Mouse (Mus musculus) heart, embryonic 14.5 days (tissue): ENCODE data around the gene Coq9. TPM values are rescaled to one million over a fixed set of nuclear protein-coding genes. Genes with fewer than 3 reads are reported as not detected.
A peak's percentile ranks its signal among the peaks of the same experiment; 100 is the strongest.

ENCODE experiments used
- ATAC-seq: fragments of 200-750 bp; cut with Nextera tagmentation; 2 replicates; pipeline ENCODE4 v1.8.0; 2017; ENCODE audit warnings: low read depth, moderate TSS enrichment; ENCODE audit not compliant: insufficient number of reproducible peaks, insufficient read depth, low FRiP score
- H3K27ac ChIP-seq, 2 experiments: fragments of 200-500 bp in 1 of 2; fragments of 300-500 bp in 1 of 2; sonication (generic) in 1 of 2; replicated peaks in 1 of 2; 2 replicates each; pipeline ENCODE4 v1.5.1; 2012 to 2014; ENCODE audit warnings: low read depth in 2 of 2, low read length in 2 of 2, control low read depth in 1 of 2, mild to moderate bottlenecking in 1 of 2, mixed read lengths in 1 of 2; ENCODE audit not compliant: control insufficient read depth in 1 of 2, insufficient read depth in 1 of 2
- H3K27me3 ChIP-seq: fragments of 300-500 bp; sonication (generic); 2 replicates; pipeline ENCODE4 v1.6.1; 2014; ENCODE audit warnings: mild to moderate bottlenecking, low read length, control low read depth; ENCODE audit not compliant: control insufficient read depth, insufficient read depth
- H3K36me3 ChIP-seq: fragments of 300-500 bp; sonication (generic); 2 replicates; pipeline ENCODE4 v1.6.1; 2014; ENCODE audit warnings: mild to moderate bottlenecking, control low read depth, low read length, mixed read lengths; ENCODE audit not compliant: control insufficient read depth, insufficient read depth
- H3K4me1 ChIP-seq, 2 experiments: fragments of 200-500 bp in 1 of 2; fragments of 300-500 bp in 1 of 2; sonication (generic) in 1 of 2; 2 replicates each; pipeline ENCODE4 v1.6.1; 2012 to 2014; ENCODE audit warnings: low read length in 2 of 2, control low read depth in 1 of 2, mixed read lengths in 1 of 2; ENCODE audit not compliant: control insufficient read depth in 2 of 2, insufficient read depth in 2 of 2
- H3K4me2 ChIP-seq: fragments of 300-500 bp; sonication (generic); 2 replicates; pipeline ENCODE4 v1.6.1; 2014; ENCODE audit warnings: mild to moderate bottlenecking, low read length
- H3K4me3 ChIP-seq, 2 experiments: fragments of 200-500 bp in 1 of 2; fragments of 300-500 bp in 1 of 2; sonication (generic) in 1 of 2; 2 replicates each; pipeline ENCODE4 v1.5.1; 2012 to 2014; ENCODE audit warnings: low read length in 2 of 2, mild to moderate bottlenecking in 2 of 2, control low read depth in 1 of 2, low read depth in 1 of 2, moderate library complexity in 1 of 2; ENCODE audit not compliant: control insufficient read depth in 1 of 2, insufficient read depth in 1 of 2
- H3K9ac ChIP-seq: fragments of 300-500 bp; sonication (generic); 2 replicates; pipeline ENCODE4 v1.6.1; 2014; ENCODE audit warnings: mild to moderate bottlenecking, low read length
- H3K9me3 ChIP-seq: fragments of 300-500 bp; sonication (generic); 2 replicates; pipeline ENCODE4 v1.6.1; 2016; ENCODE audit warnings: low read length, control low read depth; ENCODE audit not compliant: control insufficient read depth
- WGBS: fragments of 180-500 bp; shearing (Covaris S2); extraction: QIAGEN DNeasy Blood & Tissue Kit; methylation state at CpG from one replicate; pipeline ENCODE4 v1.1.7; 2014; 5-methylcytosine and 5-hydroxymethylcytosine counted together
- polyA plus RNA-seq: library from polyadenylated mRNA; unstranded; fragments of >200 nt; fragmentation: Nextera tagmentation; extraction: Ambion mirVana; gene quantifications from 2 replicates; pipeline ENCODE4 v1.2.1, GENCODE M21; 2014

Gene Coq9
- polyA plus RNA-seq = 175 and 181 TPM in 2 replicates

DNA sequence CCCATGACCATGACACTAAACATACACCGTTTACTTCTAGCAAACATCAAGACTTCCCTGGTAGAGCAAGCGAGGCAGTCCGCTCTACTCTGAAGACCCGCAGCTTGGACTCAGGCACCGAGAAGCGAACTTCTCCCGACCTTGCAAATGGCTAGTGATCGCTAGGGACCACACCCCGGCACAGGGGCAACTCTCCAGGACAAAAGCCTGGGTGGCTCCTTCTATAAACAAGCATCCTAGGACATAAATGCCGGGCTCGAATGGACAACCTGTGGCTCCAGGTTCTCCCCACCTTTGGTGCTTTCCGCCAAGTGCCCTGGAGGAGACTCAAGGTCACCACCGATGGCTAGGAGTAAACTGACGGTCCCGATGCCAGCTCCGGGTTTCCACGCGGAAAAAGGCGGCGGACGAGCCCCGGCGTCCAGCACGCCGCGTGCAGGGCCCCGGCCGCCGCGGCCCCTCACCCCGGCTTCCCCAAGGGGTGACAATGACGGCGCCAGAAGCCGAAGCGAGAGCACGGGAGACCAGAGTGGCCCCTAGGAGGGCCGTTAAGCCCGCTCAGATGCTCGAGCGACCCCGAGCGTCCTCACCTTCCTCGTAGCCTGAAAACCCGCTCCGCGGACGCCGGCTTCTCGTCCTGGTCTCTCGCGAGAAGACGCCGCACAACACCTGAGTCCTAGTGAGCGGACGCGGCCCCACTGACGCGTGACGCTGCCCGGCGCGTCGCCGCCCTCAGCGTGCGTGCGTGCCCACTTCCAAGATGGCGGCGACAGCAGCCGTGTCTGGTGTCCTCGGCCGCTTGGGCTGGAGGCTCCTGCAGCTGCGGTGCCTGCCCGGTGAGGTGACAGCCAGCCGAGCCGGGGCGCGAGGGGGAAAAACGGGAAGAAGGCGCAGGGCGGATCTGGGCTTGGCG is at the start of gene Coq9, which contains the start of gene Ciapin1:
Coq9 (plus strand) TSS at position 660 of the 913 bp plus-strand sequence.
Ciapin1 (minus strand) TSS at position 697 of the 913 bp plus-strand sequence.
- H3K36me3 ChIP-seq = peaks cover 8% of the 10 kb centered on the region
- ATAC-seq = peak; percentile 95
- peak within 1 kb of the TSS; percentile 91 for H3K4me2 ChIP-seq
- peak within 1 kb of the TSS; percentile 95 to 99 for H3K27ac ChIP-seq
- no peaks in the 10 kb centered on the region for H3K9me3 ChIP-seq
- WGBS = under 1% methylated on average over 82 of the region's 82 CpGs
- H3K4me1 ChIP-seq = peaks cover 5 to 11% of the 10 kb centered on the region in 2 experiments
- peak within 1 kb of the TSS; percentile 99 for H3K9ac ChIP-seq
- H3K27me3 ChIP-seq = no peaks in the 10 kb centered on the region
- H3K4me3 ChIP-seq = peak within 1 kb of the TSS; percentile 90 to 98

DNA sequence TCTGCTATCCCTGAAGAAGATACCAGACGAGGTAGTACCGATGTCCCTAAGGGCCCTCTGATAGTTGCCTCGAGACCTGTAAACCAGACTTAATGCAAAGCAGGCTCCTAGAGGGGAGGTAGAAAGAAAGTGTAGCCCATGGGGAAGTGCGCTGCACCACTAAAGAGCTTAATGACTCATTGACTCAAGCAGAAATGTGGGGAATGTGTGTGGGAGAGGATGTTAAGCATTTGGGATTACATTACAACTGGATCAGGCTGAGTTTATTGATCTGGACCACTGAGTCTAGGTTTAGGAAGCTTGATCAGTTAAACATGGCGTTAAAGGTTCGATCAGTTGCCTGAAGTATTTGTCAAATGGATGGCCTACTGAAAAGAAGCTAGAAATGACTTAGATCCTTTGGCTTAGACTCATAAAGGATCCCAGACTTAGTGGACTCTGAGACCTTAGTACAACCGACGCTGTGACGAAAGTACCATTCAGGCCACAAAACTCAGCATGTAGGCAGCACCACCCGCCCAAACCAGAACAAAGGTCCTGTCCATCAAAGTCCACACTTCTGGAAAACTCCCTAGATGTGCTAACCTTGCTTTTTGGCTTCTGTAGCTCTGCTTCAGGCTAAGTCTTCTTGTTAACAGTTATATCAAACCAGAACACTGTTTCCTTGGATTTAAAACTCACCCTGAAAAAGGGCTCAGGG is 48.7 kb upstream of the Coq9 start:
- Histone ChIP-seq H3K27me3 (no peaks in the 10 kb centered on the region), H3K4me3 (no peak overlapping the region), H3K9me3 (no peaks in the 10 kb centered on the region), H3K4me1 (peaks cover 5 to 8% of the 10 kb centered on the region in 2 experiments), H3K27ac (no peak overlapping the region), H3K36me3 (no peaks in the 10 kb centered on the region), H3K9ac (no peak overlapping the region), H3K4me2 (no peak overlapping the region)
- 80% methylated on average over 10 of the region's 10 CpGs for WGBS
- ATAC-seq = no peak

DNA sequence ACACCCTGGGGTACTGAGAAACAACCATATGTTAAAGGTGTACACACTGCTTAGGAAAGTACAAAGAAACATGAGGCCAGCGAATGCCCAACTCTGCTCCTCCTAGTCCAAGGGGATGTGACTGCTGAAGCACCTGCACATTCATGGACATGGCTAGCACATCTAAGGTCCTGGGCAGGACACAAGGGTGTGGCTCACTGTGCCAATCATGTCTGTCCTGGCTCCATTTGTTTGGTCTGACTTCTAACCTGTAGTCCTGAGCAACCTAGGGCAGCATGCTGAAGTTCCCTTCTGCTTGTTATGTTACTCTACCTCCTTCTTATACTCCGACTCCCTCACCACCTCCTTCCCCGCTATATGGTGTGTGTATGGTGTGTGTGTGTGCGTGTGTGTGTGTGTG is 43.8 kb upstream of the Coq9 start:
- ATAC-seq = no peak
- Histone ChIP-seq H3K27me3 (no peaks in the 10 kb centered on the region), H3K4me1 (no peaks in the 10 kb centered on the region), H3K9me3 (no peaks in the 10 kb centered on the region), H3K27ac (no peak overlapping the region), H3K36me3 (no peaks in the 10 kb centered on the region), H3K4me3 (no peak overlapping the region), H3K4me2 (no peak overlapping the region), H3K9ac (no peak overlapping the region)
- WGBS = 85% methylated on average over 4 of the region's 4 CpGs

DNA sequence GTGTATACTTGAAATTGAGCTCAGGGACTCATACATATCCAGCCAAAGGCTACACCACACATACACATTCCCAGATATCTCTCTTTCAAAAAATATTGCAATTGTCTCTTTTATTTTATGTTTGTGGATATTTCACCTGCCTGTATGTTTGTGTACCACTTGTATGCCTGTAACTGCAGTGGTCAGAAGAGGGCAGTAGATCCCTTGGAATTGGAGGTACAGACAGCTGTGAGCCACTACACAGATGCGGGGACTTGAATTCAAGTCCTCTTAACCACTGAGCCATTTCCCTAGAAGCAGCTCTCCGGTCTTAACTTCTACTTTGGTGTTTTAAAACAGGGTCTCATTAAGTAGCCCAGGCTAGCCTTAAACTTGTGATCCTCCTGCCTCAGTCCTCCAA is 43.3 kb upstream of the Coq9 start:
- no peaks in the 10 kb centered on the region for H3K27me3 ChIP-seq
- no peak overlapping the region for H3K27ac ChIP-seq
- no peak overlapping the region for H3K9ac ChIP-seq
- no peaks in the 10 kb centered on the region for H3K9me3 ChIP-seq
- no peak for ATAC-seq
- no peak overlapping the region for H3K4me2 ChIP-seq
- 97% methylated on average over 2 of the region's 2 CpGs for WGBS
- H3K36me3 ChIP-seq = no peaks in the 10 kb centered on the region
- H3K4me3 ChIP-seq = no peak overlapping the region
- no peaks in the 10 kb centered on the region for H3K4me1 ChIP-seq

DNA sequence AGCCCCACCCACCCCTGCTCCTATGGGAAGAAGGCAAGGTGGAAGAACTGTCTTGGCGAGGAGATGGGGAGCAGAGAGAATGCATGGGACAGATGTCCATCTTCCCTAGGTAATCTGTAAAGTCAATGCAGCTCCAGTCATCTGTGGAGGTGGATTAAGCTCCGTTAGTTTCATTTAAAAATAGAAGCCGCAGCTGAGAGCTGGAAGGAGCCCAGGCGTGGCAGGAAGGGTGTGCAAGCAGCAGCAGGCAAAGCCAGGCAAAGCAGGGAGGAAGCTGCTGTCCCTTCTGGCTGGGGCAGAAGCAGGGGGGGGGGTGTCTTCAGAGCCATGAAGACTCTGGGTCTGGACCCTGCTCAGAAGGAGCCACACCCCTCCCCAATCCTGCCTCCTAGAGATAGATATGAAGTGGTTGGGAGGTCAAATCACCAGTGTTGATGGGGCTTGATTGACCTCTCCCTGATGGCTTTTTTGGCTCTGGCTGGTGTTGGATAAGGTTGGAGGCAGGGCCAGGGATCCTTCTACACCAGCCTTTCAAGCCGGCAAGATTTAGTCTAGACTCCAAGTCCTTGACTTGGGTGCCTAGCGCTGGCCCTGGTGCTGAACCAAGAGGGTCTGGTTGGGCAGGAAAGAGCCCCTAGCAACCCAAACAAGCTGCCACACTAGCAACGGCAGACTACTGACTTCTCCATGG is 37.7 kb upstream of the Coq9 start:
- 47% methylated on average over 7 of the region's 7 CpGs for WGBS
- ATAC-seq = no peak
- no peaks in the 10 kb centered on the region for H3K27me3 ChIP-seq

DNA sequence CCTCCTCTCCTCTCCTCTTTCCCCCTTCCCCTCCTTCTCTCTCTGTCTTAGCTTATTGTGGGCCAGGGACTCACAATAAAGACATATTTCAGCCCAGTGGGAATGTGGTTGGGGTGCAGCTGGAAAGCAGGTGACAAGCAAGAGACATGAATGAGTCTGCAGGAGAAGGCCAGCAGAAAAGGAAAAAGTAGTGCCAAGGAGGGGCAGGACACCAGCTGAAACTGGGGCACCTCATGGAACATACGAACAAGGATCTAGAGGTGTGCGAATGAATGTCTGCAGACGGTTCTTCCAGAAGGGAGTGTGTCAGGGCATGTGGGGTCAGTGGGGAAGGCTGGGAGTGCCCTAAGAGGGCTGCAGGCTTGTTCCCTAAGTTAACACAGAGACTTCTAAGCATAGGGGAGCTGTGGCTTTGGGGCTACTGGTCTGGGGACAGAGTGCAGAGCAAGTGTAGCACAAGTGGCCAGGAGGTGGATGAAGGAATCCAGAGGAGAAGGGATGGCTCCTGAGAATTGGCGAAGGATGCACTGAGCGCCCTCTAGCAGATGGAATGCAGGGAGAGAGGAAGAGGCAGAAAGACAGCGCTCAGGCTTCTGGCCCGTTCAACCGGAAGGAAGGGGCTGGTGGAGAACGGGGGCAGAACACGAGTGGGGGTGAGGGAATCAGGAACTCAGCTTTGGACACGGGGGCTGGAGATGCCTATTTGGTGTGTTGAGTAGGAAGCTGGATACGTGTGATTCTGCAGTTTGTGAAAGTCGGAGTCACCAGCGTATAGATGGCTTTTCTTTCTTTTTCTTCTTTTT is 36.6 kb upstream of the Coq9 start:
- WGBS = 40% methylated on average over 14 of the region's 14 CpGs
- H3K27ac ChIP-seq = no peak overlapping the region
- H3K4me3 ChIP-seq = no peak overlapping the region
- H3K4me1 ChIP-seq = peaks cover 8 to 20% of the 10 kb centered on the region in 2 experiments; a peak in 3 of 4 replicates
- H3K36me3 ChIP-seq = no peaks in the 10 kb centered on the region
- H3K9ac ChIP-seq = no peak overlapping the region
- H3K27me3 ChIP-seq = no peaks in the 10 kb centered on the region
- H3K9me3 ChIP-seq = no peaks in the 10 kb centered on the region
- H3K4me2 ChIP-seq = peak overlapping the region; percentile 25; the same call in 1 of the 2 replicates
- no peak for ATAC-seq

More for the DNA sequence above, 37.7 kb upstream of the Coq9 start:
- Histone ChIP-seq H3K36me3 (no peaks in the 10 kb centered on the region), H3K27ac (no peak overlapping the region), H3K9me3 (no peaks in the 10 kb centered on the region), H3K4me1 (peaks cover 8 to 20% of the 10 kb centered on the region in 2 experiments; a peak in 3 of 4 replicates), H3K4me2 (no peak overlapping the region), H3K9ac (no peak overlapping the region), H3K4me3 (no peak overlapping the region)
